Mouse (Mus musculus): Measurements from ENCODE around the gene Asb1.

Asb1 gene

DNA sequence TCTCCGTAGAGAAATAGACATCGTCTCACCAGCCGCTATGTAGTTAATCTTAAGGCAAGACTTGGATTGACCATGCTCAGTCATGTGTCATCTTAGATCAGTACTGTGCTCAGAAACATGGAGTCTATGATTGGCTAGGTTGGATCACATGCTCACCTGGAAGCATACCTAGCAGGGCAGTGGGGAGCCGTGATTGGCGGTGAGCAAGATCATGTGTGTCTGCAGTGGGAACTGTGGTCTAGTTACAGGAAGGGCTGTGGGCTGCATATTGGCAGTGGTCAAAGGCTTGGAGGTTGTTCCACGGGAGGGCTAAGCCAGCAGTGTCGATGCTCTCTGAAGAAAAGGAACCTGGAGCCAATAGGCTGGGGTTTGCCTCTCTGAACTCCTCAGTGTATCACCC, 66.4 kb downstream of the Asb1 start:
- DNase-seq (ENCODE audit: low spot score), result no peak

DNA sequence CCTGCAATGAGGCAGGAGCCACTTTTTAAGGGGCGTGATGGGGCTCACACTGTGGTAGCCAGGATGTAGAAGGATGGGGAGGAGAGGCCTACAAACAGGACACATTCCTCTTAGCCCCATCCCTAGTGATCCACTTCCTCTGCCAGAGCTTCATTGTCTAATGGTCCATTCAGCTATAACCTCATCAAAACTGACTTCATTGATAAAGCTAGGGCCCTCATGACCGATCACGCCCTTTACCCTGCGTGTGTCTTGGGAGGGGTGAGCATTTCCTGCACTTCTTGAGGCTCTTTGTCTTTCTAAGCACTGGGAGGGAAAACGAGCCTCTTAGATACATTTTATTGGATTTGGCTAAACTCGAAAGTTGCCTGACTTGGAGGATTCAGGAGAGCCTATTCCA, 66.8 kb downstream of the Asb1 start:
- DNase-seq (ENCODE audit: low spot score), result no peak
